Mouse (Mus musculus) erythroid progenitor cell, adult 5-6 weeks (primary cell): ENCODE measurements around the gene Olfr1097. TPM values are rescaled to one million over a fixed set of nuclear protein-coding genes. Genes with fewer than 3 reads are reported as not detected.

ENCODE experiments used
- ATAC-seq: replicated peaks from 2 replicates; pipeline ENCODE4 v1.8.0; 2016; ENCODE audit warnings: moderate number of reproducible peaks, mild to moderate bottlenecking, moderate TSS enrichment, inconsistent platforms; ENCODE audit not compliant: poor library complexity, low FRiP score, severe bottlenecking
- total RNA-seq, 2 experiments: library from RNA; stranded (forward) in 1 of 2; stranded (reverse) in 1 of 2; fragments of 150-400 nt in 1 of 2; fragments of 186-747, 209-891 nt in 1 of 2; gene quantifications; 2 replicates each; pipeline versions ENCODE4 v1.2.3 to v1.2.4; 2015 to 2017; ENCODE audit warnings: low replicate concordance in 2 of 2

Olfr1097 gene
- total RNA-seq (2015; ENCODE audit: low replicate concordance), result not detected in 2 replicates
- total RNA-seq (2017; ENCODE audit: low replicate concordance), result not detected in 2 replicates

- ATAC-seq, result no peak
These were observed at the start of gene Olfr1097 for GRCm38 (mm10) chr2:86892116-86892515. Gene Olfr1097 (minus strand): TSS chr2:86892216.

- no peak for ATAC-seq
These were observed 34.5 kb upstream of the Olfr1097 start for GRCm38 (mm10) chr2:86926557-86926956.

- ATAC-seq, result no peak
These were observed 32.4 kb upstream of the Olfr1097 start, which contains the start of gene Olfr1098 for GRCm38 (mm10) chr2:86924445-86924844. Gene Olfr1098 (minus strand): TSS chr2:86924545.

- no peak for ATAC-seq
These were observed 13.6 kb upstream of the Olfr1097 start for GRCm38 (mm10) chr2:86905647-86906046.

- no peak for ATAC-seq
These were observed 17.3 kb downstream of the Olfr1097 start, which contains the start of gene Gm13723 for GRCm38 (mm10) chr2:86874702-86875101. Gene Gm13723 (minus strand): TSS chr2:86874802.

- ATAC-seq, result no peak
These were observed 40.4 kb downstream of the Olfr1097 start, which contains the start of gene Olfr1095 for GRCm38 (mm10) chr2:86851596-86851995. Gene Olfr1095 (minus strand): TSS chr2:86851696.

Other genes starting within 250 kb of the Olfr1097 start
- not detected in 2 replicates for gene Olfr1085, start 230.2 kb downstream of the Olfr1097 start, total RNA-seq (2015; ENCODE audit: low replicate concordance)
- gene Olfr1085, start 230.2 kb downstream of the Olfr1097 start, total RNA-seq (2017; ENCODE audit: low replicate concordance), result not detected in 2 replicates
- not detected in 2 replicates for gene Olfr1086, start 212.1 kb downstream of the Olfr1097 start, total RNA-seq (2015; ENCODE audit: low replicate concordance)
- gene Olfr1086, start 212.1 kb downstream of the Olfr1097 start, total RNA-seq (2017; ENCODE audit: low replicate concordance), result not detected in 2 replicates
- gene Olfr1087, start 193.8 kb downstream of the Olfr1097 start, total RNA-seq (2015; ENCODE audit: low replicate concordance), result not detected in 2 replicates
- gene Olfr1087, start 193.8 kb downstream of the Olfr1097 start, total RNA-seq (2017; ENCODE audit: low replicate concordance), result not detected in 2 replicates
- not detected in 2 replicates for gene Olfr1089, start 158.5 kb downstream of the Olfr1097 start, total RNA-seq (2015; ENCODE audit: low replicate concordance)
- not detected in 2 replicates for gene Olfr1089, start 158.5 kb downstream of the Olfr1097 start, total RNA-seq (2017; ENCODE audit: low replicate concordance)
- gene Olfr1090, start 133.2 kb downstream of the Olfr1097 start, total RNA-seq (2015; ENCODE audit: low replicate concordance), result not detected in 2 replicates
- not detected in 2 replicates for gene Olfr1090, start 133.2 kb downstream of the Olfr1097 start, total RNA-seq (2017; ENCODE audit: low replicate concordance)
- gene Olfr1093, start 109.7 kb downstream of the Olfr1097 start, total RNA-seq (2015; ENCODE audit: low replicate concordance), result not detected in 2 replicates
- not detected in 2 replicates for gene Olfr1093, start 109.7 kb downstream of the Olfr1097 start, total RNA-seq (2017; ENCODE audit: low replicate concordance)
- gene Olfr141, start 82.2 kb downstream of the Olfr1097 start, total RNA-seq (2015; ENCODE audit: low replicate concordance), result not detected in 2 replicates
- not detected in 2 replicates for gene Olfr141, start 82.2 kb downstream of the Olfr1097 start, total RNA-seq (2017; ENCODE audit: low replicate concordance)
- not detected in 2 replicates for gene Olfr1094, start 67.6 kb downstream of the Olfr1097 start, total RNA-seq (2015; ENCODE audit: low replicate concordance)
- not detected in 2 replicates for gene Olfr1094, start 67.6 kb downstream of the Olfr1097 start, total RNA-seq (2017; ENCODE audit: low replicate concordance)
- gene Olfr1095, start 40.5 kb downstream of the Olfr1097 start, total RNA-seq (2015; ENCODE audit: low replicate concordance), result not detected in 2 replicates
- gene Olfr1095, start 40.5 kb downstream of the Olfr1097 start, total RNA-seq (2017; ENCODE audit: low replicate concordance), result not detected in 2 replicates
- not detected in 2 replicates for gene Gm13723, start 17.4 kb downstream of the Olfr1097 start, total RNA-seq (2015; ENCODE audit: low replicate concordance)
- not detected in 2 replicates for gene Gm13723, start 17.4 kb downstream of the Olfr1097 start, total RNA-seq (2017; ENCODE audit: low replicate concordance)
- not detected in 2 replicates for gene Olfr1098, start 32.3 kb upstream of the Olfr1097 start, total RNA-seq (2015; ENCODE audit: low replicate concordance)
- not detected in 2 replicates for gene Olfr1098, start 32.3 kb upstream of the Olfr1097 start, total RNA-seq (2017; ENCODE audit: low replicate concordance)
- not detected in 2 replicates for gene Olfr1099, start 68.5 kb upstream of the Olfr1097 start, total RNA-seq (2015; ENCODE audit: low replicate concordance)
- gene Olfr1099, start 68.5 kb upstream of the Olfr1097 start, total RNA-seq (2017; ENCODE audit: low replicate concordance), result not detected in 2 replicates
- gene Olfr1100, start 87.7 kb upstream of the Olfr1097 start, total RNA-seq (2015; ENCODE audit: low replicate concordance), result not detected in 2 replicates
- gene Olfr1100, start 87.7 kb upstream of the Olfr1097 start, total RNA-seq (2017; ENCODE audit: low replicate concordance), result not detected in 2 replicates
- gene Olfr1101, start 99.0 kb upstream of the Olfr1097 start, total RNA-seq (2015; ENCODE audit: low replicate concordance), result not detected in 2 replicates
- gene Olfr1101, start 99.0 kb upstream of the Olfr1097 start, total RNA-seq (2017; ENCODE audit: low replicate concordance), result not detected in 2 replicates
- not detected in 2 replicates for gene Olfr1102, start 106.2 kb upstream of the Olfr1097 start, total RNA-seq (2015; ENCODE audit: low replicate concordance)
- gene Olfr1102, start 106.2 kb upstream of the Olfr1097 start, total RNA-seq (2017; ENCODE audit: low replicate concordance), result not detected in 2 replicates
- not detected in 2 replicates for gene Olfr1104, start 134.9 kb upstream of the Olfr1097 start, total RNA-seq (2015; ENCODE audit: low replicate concordance)
- not detected in 2 replicates for gene Olfr1104, start 134.9 kb upstream of the Olfr1097 start, total RNA-seq (2017; ENCODE audit: low replicate concordance)
- not detected in 2 replicates for gene Olfr1105, start 144.3 kb upstream of the Olfr1097 start, total RNA-seq (2015; ENCODE audit: low replicate concordance)
- not detected in 2 replicates for gene Olfr1105, start 144.3 kb upstream of the Olfr1097 start, total RNA-seq (2017; ENCODE audit: low replicate concordance)
- not detected in 2 replicates for gene Olfr1106, start 160.1 kb upstream of the Olfr1097 start, total RNA-seq (2015; ENCODE audit: low replicate concordance)
- gene Olfr1106, start 160.1 kb upstream of the Olfr1097 start, total RNA-seq (2017; ENCODE audit: low replicate concordance), result not detected in 2 replicates
- gene Olfr1107, start 183.6 kb upstream of the Olfr1097 start, total RNA-seq (2015; ENCODE audit: low replicate concordance), result not detected in 2 replicates
- gene Olfr1107, start 183.6 kb upstream of the Olfr1097 start, total RNA-seq (2017; ENCODE audit: low replicate concordance), result not detected in 2 replicates
- not detected in 2 replicates for gene Olfr1109, start 203.8 kb upstream of the Olfr1097 start, total RNA-seq (2015; ENCODE audit: low replicate concordance)
- gene Olfr1109, start 203.8 kb upstream of the Olfr1097 start, total RNA-seq (2017; ENCODE audit: low replicate concordance), result not detected in 2 replicates
- gene Olfr259, start 222.4 kb upstream of the Olfr1097 start, total RNA-seq (2015; ENCODE audit: low replicate concordance), result not detected in 2 replicates
- gene Olfr259, start 222.4 kb upstream of the Olfr1097 start, total RNA-seq (2017; ENCODE audit: low replicate concordance), result not detected in 2 replicates
- gene Olfr1110, start 248.1 kb upstream of the Olfr1097 start, total RNA-seq (2015; ENCODE audit: low replicate concordance), result not detected in 2 replicates
- not detected in 2 replicates for gene Olfr1110, start 248.1 kb upstream of the Olfr1097 start, total RNA-seq (2017; ENCODE audit: low replicate concordance)